Mouse (Mus musculus) heart, postnatal 25 days (tissue): ENCODE measurements around the gene Tgfbr3. TPM values are rescaled to one million over a fixed set of nuclear protein-coding genes. Genes with fewer than 3 reads are reported as not detected.

Experiments
- DNase-seq: peaks from one replicate; pipeline ENCODE4 v3.0.0; 2022; ENCODE audit warnings: low spot score
- intact Hi-C: fragments of 180-260 bp; cut with DNase I; formaldehyde crosslinking; loops from one replicate; pipeline ENCODE4 v1.15.1; 2025
- total RNA-seq, 2 experiments: library from RNA; stranded (reverse); gene quantifications; 2 replicates each; pipeline ENCODE4 v1.2.3; 2021

Gene Tgfbr3
- total RNA-seq, 2 experiments from 2014 or later = 42.9 to 50.8 TPM

GRCm38 (mm10) chr5:107073536-107073935 is 215.9 kb downstream of the Tgfbr3 start:
- intact Hi-C loops = no loop called here
- no peak for DNase-seq

GRCm38 (mm10) chr5:107068146-107068545 is 221.3 kb downstream of the Tgfbr3 start:
- intact Hi-C loops = no loop called here
- DNase-seq = no peak

- no peak for DNase-seq
- intact Hi-C loops = no loop called here
Measured at GRCm38 (mm10) chr5:107067531-107067930, 221.9 kb downstream of the Tgfbr3 start.

- DNase-seq = no peak
- intact Hi-C loops = no loop called here
Measured at GRCm38 (mm10) chr5:107064922-107065321, 224.5 kb downstream of the Tgfbr3 start.

- intact Hi-C loops = no loop called here
- no peak for DNase-seq
Measured at GRCm38 (mm10) chr5:107062229-107062852, 227.1 kb downstream of the Tgfbr3 start.

GRCm38 (mm10) chr5:107059514-107059913 is 229.9 kb downstream of the Tgfbr3 start:
- no peak for DNase-seq
- intact Hi-C loops = no loop called here

- intact Hi-C loops = no loop called here
Measured at GRCm38 (mm10) chr5:107058642-107059041, 230.8 kb downstream of the Tgfbr3 start.

More at GRCm38 (mm10) chr5:107058642-107059041, 230.8 kb downstream of the Tgfbr3 start:
- no peak for DNase-seq

Other genes starting within 250 kb of the Tgfbr3 start
- under 1 TPM; 0.26 to 0.56 TPM for gene Brdt, start 41.5 kb upstream of the Tgfbr3 start, total RNA-seq
- under 1 TPM in 1 of 2 experiments, not detected in 1; 0.26 TPM for gene Ephx4, start 113.1 kb upstream of the Tgfbr3 start, total RNA-seq
- gene Lpcat2b, start 141.9 kb upstream of the Tgfbr3 start, total RNA-seq = not detected
- 1 to 10 TPM; 4.4 to 5.4 TPM for gene Btbd8, start 148.4 kb upstream of the Tgfbr3 start, total RNA-seq
- gene Gm42669, start 218.0 kb upstream of the Tgfbr3 start, total RNA-seq = under 1 TPM in 1 of 2 experiments, not detected in 1; 0.08 TPM
- gene 1700028K03Rik, start 245.1 kb upstream of the Tgfbr3 start, total RNA-seq = not detected